Mouse (Mus musculus): ENCODE results near the gene Rps6kl1. TPM values are rescaled to one million over a fixed set of nuclear protein-coding genes. Genes with fewer than 3 reads are reported as not detected.
A peak's percentile ranks its signal among the peaks of the same experiment; 100 is the strongest.

Gene Rps6kl1
- total and polyA plus RNA-seq, 3 experiments: 5.4 to 6.2 TPM; not detected in 1

GRCm38 (mm10) chr12:85115678-85116077 is 35.4 kb downstream of the Rps6kl1 start:
- no peak overlapping the region for H3K4me3 ChIP-seq (ENCODE audit: control insufficient read depth in 1 of 2, insufficient read depth in 1 of 2, low read depth in 2 of 2, low read length in 2 of 2)
- H3K4me1 ChIP-seq (ENCODE audit: control insufficient read depth in 1 of 2, insufficient read depth in 2 of 2, low read length in 2 of 2): peaks cover 9 to 20% of the 10 kb centered on the region in 2 experiments; a peak in 3 of 4 replicates
- TF ChIP-seq RCOR1 (IDR thresholded peaks at IDR 0.05; ENCODE audit: low read depth, low read length) (no peak), GATA1 (IDR thresholded peaks at IDR 0.05; ENCODE audit: low read depth, low read length) (no peak), MAFK (IDR thresholded peaks at IDR 0.05; ENCODE audit: borderline replicate concordance, low read depth, low read length) (no peak), UBTF (IDR thresholded peaks at IDR 0.05; ENCODE audit: borderline replicate concordance, insufficient read depth, low read depth, low read length) (no peak), CTCF (IDR thresholded peaks at IDR 0.05 in 2 of 3, conservative IDR thresholded peaks at IDR 0.05 in 1 of 3; ENCODE audit: control insufficient read depth in 1 of 3, insufficient read depth in 1 of 3, low read depth in 2 of 3, low read length in 3 of 3, poor library complexity in 1 of 3, severe bottlenecking in 1 of 3) (no peak), JUND (IDR thresholded peaks at IDR 0.05; ENCODE audit: low read depth, low read length) (no peak)
- no peaks in the 10 kb centered on the region for H3K9me3 ChIP-seq (replicated peaks; ENCODE audit: insufficient read depth, low read length)
- no peak for DNase-seq (ENCODE audit: low read depth, low spot score)
- H3K36me3 ChIP-seq (ENCODE audit: control insufficient read depth in 1 of 2, insufficient read depth in 2 of 2, low read length in 2 of 2): peaks cover 23 to 26% of the 10 kb centered on the region in 2 experiments
- no peaks in the 10 kb centered on the region for H3K27me3 ChIP-seq (ENCODE audit: control insufficient read depth in 1 of 2, insufficient read depth in 2 of 2, low read length in 2 of 2)
- H3K79me2 ChIP-seq (ENCODE audit: control insufficient read depth, insufficient read depth, low read length, poor library complexity): peaks cover 51% of the 10 kb centered on the region
- H3K27ac ChIP-seq (ENCODE audit: control insufficient read depth, low read depth, low read length): no peak overlapping the region
- no peak overlapping the region for H3K9ac ChIP-seq (ENCODE audit: control insufficient read depth, low read depth, low read length, poor library complexity, severe bottlenecking)

- peaks cover 22 to 29% of the 10 kb centered on the region in 2 experiments for H3K36me3 ChIP-seq (ENCODE audit: control insufficient read depth in 1 of 2, insufficient read depth in 2 of 2, low read length in 2 of 2)
- H3K79me2 ChIP-seq (ENCODE audit: control insufficient read depth, insufficient read depth, low read length, poor library complexity): peaks cover 58% of the 10 kb centered on the region
- H3K27ac ChIP-seq (ENCODE audit: control insufficient read depth, low read depth, low read length): no peak overlapping the region
- peaks cover 11 to 29% of the 10 kb centered on the region in 2 experiments for H3K4me1 ChIP-seq (ENCODE audit: control insufficient read depth in 1 of 2, insufficient read depth in 2 of 2, low read length in 2 of 2)
- no peaks in the 10 kb centered on the region for H3K9me3 ChIP-seq (replicated peaks; ENCODE audit: insufficient read depth, low read length)
- no peak overlapping the region for H3K9ac ChIP-seq (ENCODE audit: control insufficient read depth, low read depth, low read length, poor library complexity, severe bottlenecking)
- H3K4me3 ChIP-seq (ENCODE audit: control insufficient read depth in 1 of 2, insufficient read depth in 1 of 2, low read depth in 2 of 2, low read length in 2 of 2): no peak overlapping the region
- no peaks in the 10 kb centered on the region for H3K27me3 ChIP-seq (ENCODE audit: control insufficient read depth in 1 of 2, insufficient read depth in 2 of 2, low read length in 2 of 2)
- DNase-seq (ENCODE audit: low read depth, low spot score): no peak
- TF ChIP-seq E2F4 (IDR thresholded peaks at IDR 0.05; ENCODE audit: borderline replicate concordance, low read depth, low read length) (no peak), ELF1 (IDR thresholded peaks at IDR 0.05; ENCODE audit: low read depth, low read length) (no peak), ZC3H11A (IDR thresholded peaks at IDR 0.05; ENCODE audit: low read depth, low read length) (no peak), GATA1 (IDR thresholded peaks at IDR 0.05; ENCODE audit: low read depth, low read length) (no peak), ETS1 (IDR thresholded peaks at IDR 0.05; ENCODE audit: low read depth, low read length) (0 out of 2 replicates have a peak, but pooled peaks have one; percentile 34), POLR2A (IDR thresholded peaks at IDR 0.05; ENCODE audit: control insufficient read depth in 1 of 2, insufficient read depth in 1 of 2, low read depth in 1 of 2, low read length in 2 of 2, poor library complexity in 1 of 2) (no peak), HCFC1 (IDR thresholded peaks at IDR 0.05; ENCODE audit: low read depth, low read length) (no peak), TCF12 (IDR thresholded peaks at IDR 0.05; ENCODE audit: low read depth, low read length) (peak; percentile 41; the same call in 1 of the 2 replicates), BHLHE40 (IDR thresholded peaks at IDR 0.05; ENCODE audit: borderline replicate concordance, low read depth, low read length) (no peak), ZMIZ1 (IDR thresholded peaks at IDR 0.05; ENCODE audit: low read depth, low read length) (no peak), NELFE (IDR thresholded peaks at IDR 0.05; ENCODE audit: low read depth, low read length) (no peak), MYC (IDR thresholded peaks at IDR 0.05; ENCODE audit: low read depth, low read length) (no peak), TBP (IDR thresholded peaks at IDR 0.05; ENCODE audit: low read depth, low read length) (no peak), CHD1 (IDR thresholded peaks at IDR 0.05; ENCODE audit: low read depth, low read length) (no peak), NRF1 (IDR thresholded peaks at IDR 0.05; ENCODE audit: insufficient read depth, low read depth, low read length, poor library complexity, severe bottlenecking) (no peak), MAFK (IDR thresholded peaks at IDR 0.05; ENCODE audit: borderline replicate concordance, low read depth, low read length) (no peak), ZNF384 (IDR thresholded peaks at IDR 0.05; ENCODE audit: low read depth, low read length) (peak; percentile 66), KAT2A (conservative IDR thresholded peaks at IDR 0.05; ENCODE audit: low read depth, low read length) (no peak), CHD2 (IDR thresholded peaks at IDR 0.05; ENCODE audit: low read length) (no peak), GABPA (IDR thresholded peaks at IDR 0.05; ENCODE audit: low read depth, low read length) (no peak), TAL1 (IDR thresholded peaks at IDR 0.05; ENCODE audit: low read length) (peak; percentile 51), SIN3A (IDR thresholded peaks at IDR 0.05; ENCODE audit: low read length) (no peak), USF2 (IDR thresholded peaks at IDR 0.05; ENCODE audit: borderline replicate concordance in 1 of 2, insufficient read depth in 1 of 2, low read depth in 1 of 2, low read length in 2 of 2) (no peak), SMC3 (IDR thresholded peaks at IDR 0.05; ENCODE audit: low read depth, low read length) (no peak), EP300 (IDR thresholded peaks at IDR 0.05; ENCODE audit: low read depth in 1 of 2, low read length in 2 of 2) (no peak), RAD21 (IDR thresholded peaks at IDR 0.05; ENCODE audit: low read depth, low read length) (no peak), RCOR1 (IDR thresholded peaks at IDR 0.05; ENCODE audit: low read depth, low read length) (no peak), MEF2A (IDR thresholded peaks at IDR 0.05; ENCODE audit: extremely low read depth, insufficient replicate concordance, low read depth, low read length, poor library complexity, severe bottlenecking) (no peak), JUND (IDR thresholded peaks at IDR 0.05; ENCODE audit: low read depth, low read length) (no peak)
Measured at GRCm38 (mm10) chr12:85113917-85114316, 37.1 kb downstream of the Rps6kl1 start.

All from MEL (cell line).